Mouse (Mus musculus): Measurements from ENCODE around the gene 5530400C23Rik.
"Not testable (repeated sequence)": the region's sequence is repeated elsewhere in the genome, so short reads cannot be mapped to it uniquely, and the experiment has no call there.

The 5530400C23Rik gene

GRCm38 (mm10) chr6:133291916-133292315, at the start of gene 5530400C23Rik:
TSS of gene 5530400C23Rik (plus strand) at chr6:133292216.
- DNase-seq (ENCODE audit: low read depth): not testable (repeated sequence)

DNA sequence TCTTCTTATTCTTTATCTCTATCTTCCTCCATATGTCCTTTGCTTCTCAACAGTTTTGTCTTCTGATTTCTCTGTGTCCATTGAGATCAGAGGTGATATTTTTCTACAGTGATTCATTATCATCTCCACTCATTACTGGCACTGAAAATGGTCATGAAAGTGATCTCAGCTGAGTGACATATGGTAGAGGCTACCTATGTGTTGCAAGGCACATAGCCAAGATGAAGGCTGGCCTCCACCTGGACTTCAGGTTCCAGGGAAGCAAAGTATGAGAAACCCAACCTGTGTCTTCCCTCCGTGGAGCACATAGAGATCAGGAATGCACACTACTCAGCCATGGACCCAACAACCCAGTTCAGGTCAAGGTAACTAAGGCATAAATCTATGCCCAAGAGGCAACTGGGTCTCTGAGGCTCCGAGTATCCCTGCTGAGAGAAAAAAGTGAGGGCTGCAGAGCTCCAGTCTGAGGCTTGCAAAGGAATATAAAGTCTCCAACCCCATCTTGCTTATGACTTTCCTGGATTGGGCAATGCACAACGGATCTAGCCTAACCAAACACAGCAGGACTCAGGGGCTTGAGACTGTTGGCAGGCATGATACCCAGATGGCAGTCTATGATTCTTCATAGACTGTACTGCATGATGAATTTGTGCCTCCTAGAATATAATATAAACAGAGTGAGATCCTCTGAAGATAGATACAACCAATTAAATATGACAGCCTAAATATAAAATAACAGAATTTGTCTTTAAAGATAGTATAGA, 14.1 kb downstream of the 5530400C23Rik start:
- DNase-seq (ENCODE audit: low read depth): no peak

DNA sequence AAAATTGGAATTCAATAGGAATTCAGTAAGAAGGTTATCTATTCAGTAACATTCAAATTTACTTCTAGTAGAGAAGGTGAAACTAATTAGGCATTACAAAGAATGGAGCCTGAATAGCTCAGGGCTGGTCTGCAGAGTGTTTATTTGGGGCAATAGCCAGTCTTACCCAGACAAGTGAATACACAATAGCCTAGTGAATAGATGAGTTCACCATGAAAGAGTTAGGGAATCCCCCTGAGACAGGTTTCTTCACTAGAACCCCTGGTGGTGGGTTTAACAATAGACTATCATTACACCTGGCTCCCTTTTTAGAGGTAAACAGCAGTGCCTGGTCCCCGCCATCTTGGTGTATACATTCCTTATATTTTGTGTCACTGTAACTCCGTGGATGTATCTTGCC, 21.9 kb downstream of the 5530400C23Rik start:
- not testable (repeated sequence) for DNase-seq (ENCODE audit: low read depth)

GRCm38 (mm10) chr6:133338535-133338934, 46.5 kb downstream of the 5530400C23Rik start:
- peak; percentile 46 for DNase-seq (ENCODE audit: low read depth)

GRCm38 (mm10) chr6:133341731-133342130, 49.7 kb downstream of the 5530400C23Rik start:
- DNase-seq (ENCODE audit: low read depth): peak; percentile 82

Measured in 416B (cell line).